Mouse (Mus musculus) E14TG2a.4 (cell line): ENCODE results near the gene Fra10ac1.
A peak's percentile ranks its signal among the peaks of the same experiment; 100 is the strongest.

Experiments used
- H3K27me3 ChIP-seq: 2 replicates; pipeline ENCODE4 v1.6.1; 2014; ENCODE audit warnings: low read length, control low read depth; ENCODE audit not compliant: insufficient read depth
- H3K36me3 ChIP-seq: 2 replicates; pipeline ENCODE4 v1.6.1; 2014; ENCODE audit warnings: low read length, control low read depth; ENCODE audit not compliant: insufficient read depth
- H3K4me1 ChIP-seq: replicated peaks from 2 replicates; pipeline ENCODE4 v1.6.1; 2014; ENCODE audit warnings: low read depth, low read length, control low read depth
- H3K4me3 ChIP-seq: replicated peaks from 2 replicates; pipeline ENCODE4 v1.5.1; 2014; ENCODE audit warnings: mild to moderate bottlenecking, low read length
- H3K9me3 ChIP-seq: 2 replicates; pipeline ENCODE4 v1.6.1; 2014; ENCODE audit warnings: low read length, control low read depth
- CTCF ChIP-seq: conservative IDR thresholded peaks from 2 replicates; pipeline ENCODE4 v1.5.1; 2014; ENCODE audit warnings: low read length
- NANOG ChIP-seq: IDR thresholded peaks from 2 replicates; pipeline ENCODE4 v1.6.1; 2014; ENCODE audit warnings: borderline replicate concordance, low read length, mixed read lengths
- POU5F1 ChIP-seq: IDR thresholded peaks from 2 replicates; pipeline ENCODE4 v1.6.1; 2014; ENCODE audit warnings: low read length, borderline replicate concordance

Fra10ac1 gene

GRCm38 (mm10) chr19:38259436-38259835, 35.5 kb upstream of the Fra10ac1 start:
- H3K4me1 ChIP-seq = peaks cover 33% of the 10 kb centered on the region
- TF ChIP-seq POU5F1 = no peak
- no peak for TF ChIP-seq NANOG
- TF ChIP-seq CTCF = no peak
- no peaks in the 10 kb centered on the region for H3K9me3 ChIP-seq
- no peak overlapping the region for H3K4me3 ChIP-seq
- H3K27me3 ChIP-seq = peaks cover 12% of the 10 kb centered on the region; the same call in 1 of the 2 replicates
- no peaks in the 10 kb centered on the region for H3K36me3 ChIP-seq

GRCm38 (mm10) chr19:38258651-38259065, 34.7 kb upstream of the Fra10ac1 start:
- no peak for TF ChIP-seq POU5F1
- TF ChIP-seq NANOG = no peak
- TF ChIP-seq CTCF = no peak

GRCm38 (mm10) chr19:38253796-38254195, 29.8 kb upstream of the Fra10ac1 start:
- Histone ChIP-seq H3K4me3 (no peak overlapping the region), H3K36me3 (no peaks in the 10 kb centered on the region), H3K27me3 (no peaks in the 10 kb centered on the region), H3K4me1 (peaks cover 20% of the 10 kb centered on the region), H3K9me3 (no peaks in the 10 kb centered on the region)
- TF ChIP-seq POU5F1 (no peak), CTCF (peak; percentile 84)

More at GRCm38 (mm10) chr19:38258651-38259065, 34.7 kb upstream of the Fra10ac1 start:
- Histone ChIP-seq H3K27me3 (peaks cover 6% of the 10 kb centered on the region; the same call in 1 of the 2 replicates), H3K36me3 (no peaks in the 10 kb centered on the region), H3K9me3 (no peaks in the 10 kb centered on the region), H3K4me3 (no peak overlapping the region), H3K4me1 (peaks cover 27% of the 10 kb centered on the region)

GRCm38 (mm10) chr19:38249627-38250026, 25.7 kb upstream of the Fra10ac1 start:
- peaks cover 31% of the 10 kb centered on the region for H3K4me1 ChIP-seq
- H3K9me3 ChIP-seq = no peaks in the 10 kb centered on the region; the same call in 1 of the 2 replicates
- H3K27me3 ChIP-seq = peaks cover 3% of the 10 kb centered on the region; the same call in 1 of the 2 replicates
- no peak overlapping the region for H3K4me3 ChIP-seq
- H3K36me3 ChIP-seq = no peaks in the 10 kb centered on the region
- TF ChIP-seq POU5F1 = no peak
- TF ChIP-seq CTCF = no peak
- TF ChIP-seq NANOG = no peak

- TF ChIP-seq NANOG (no peak), POU5F1 (no peak), CTCF (no peak)
- no peaks in the 10 kb centered on the region for H3K36me3 ChIP-seq
Observed at GRCm38 (mm10) chr19:38246177-38246622, 22.2 kb upstream of the Fra10ac1 start.

GRCm38 (mm10) chr19:38245361-38246176, 21.6 kb upstream of the Fra10ac1 start:
- Histone ChIP-seq H3K4me1 (peaks cover 22% of the 10 kb centered on the region), H3K4me3 (no peak overlapping the region), H3K36me3 (no peaks in the 10 kb centered on the region), H3K27me3 (peaks cover 3% of the 10 kb centered on the region; the same call in 1 of the 2 replicates), H3K9me3 (no peaks in the 10 kb centered on the region; the same call in 1 of the 2 replicates)
- TF ChIP-seq POU5F1 = no peak
- no peak for TF ChIP-seq NANOG
- no peak for TF ChIP-seq CTCF

More at GRCm38 (mm10) chr19:38246177-38246622, 22.2 kb upstream of the Fra10ac1 start:
- Histone ChIP-seq H3K4me1 (peaks cover 22% of the 10 kb centered on the region), H3K9me3 (no peaks in the 10 kb centered on the region; the same call in 1 of the 2 replicates), H3K4me3 (no peak overlapping the region), H3K27me3 (peaks cover 3% of the 10 kb centered on the region; the same call in 1 of the 2 replicates)

GRCm38 (mm10) chr19:38244748-38245147, 20.8 kb upstream of the Fra10ac1 start:
- no peak overlapping the region for H3K4me3 ChIP-seq
- no peaks in the 10 kb centered on the region; the same call in 1 of the 2 replicates for H3K9me3 ChIP-seq
- peaks cover 3% of the 10 kb centered on the region; the same call in 1 of the 2 replicates for H3K27me3 ChIP-seq
- H3K36me3 ChIP-seq = no peaks in the 10 kb centered on the region
- peaks cover 25% of the 10 kb centered on the region for H3K4me1 ChIP-seq
- TF ChIP-seq NANOG (peak; percentile 31; the same call in 1 of the 2 replicates), POU5F1 (no peak)

- Histone ChIP-seq H3K9me3 (no peaks in the 10 kb centered on the region), H3K36me3 (no peaks in the 10 kb centered on the region), H3K27me3 (peaks cover 3% of the 10 kb centered on the region; the same call in 1 of the 2 replicates), H3K4me1 (peaks cover 47% of the 10 kb centered on the region), H3K4me3 (no peak overlapping the region)
- no peak for TF ChIP-seq NANOG
- TF ChIP-seq CTCF = no peak
- no peak for TF ChIP-seq POU5F1
Observed at GRCm38 (mm10) chr19:38242314-38242852, 18.4 kb upstream of the Fra10ac1 start.
